In the genomic region with DNA sequence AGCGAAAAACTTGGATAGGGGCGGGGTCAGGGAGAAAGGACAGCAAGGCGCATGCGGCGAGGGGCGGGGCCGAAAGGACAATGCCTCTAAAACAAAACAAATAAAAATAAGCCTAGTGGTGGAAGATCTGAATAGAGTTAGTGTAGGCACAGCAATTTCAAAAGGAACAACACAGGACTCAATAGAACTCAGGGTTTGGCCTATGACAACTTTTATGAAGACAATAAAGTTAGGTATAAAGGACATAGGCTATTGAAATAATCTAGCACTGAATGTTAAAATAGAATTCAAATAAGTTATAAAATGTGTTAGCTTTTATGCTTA, we compare ENCODE assay signal across 8 mouse cellular contexts. TPM values are rescaled to one million over a fixed set of nuclear protein-coding genes. Genes with fewer than 3 reads are reported as not detected.
A peak's percentile ranks its signal among the peaks of the same experiment; 100 is the strongest.
DNase-seq lines count a peak whose midpoint lies in the region; ATAC-seq and TF ChIP-seq lines count a peak whose summit lies in the region.

No protein-coding gene starts in this region.

- 0 out of 2 replicates have a peak, but pooled peaks cover 3% of the 10 kb centered on the region for H3K9me3 ChIP-seq in heart, embryonic 12.5 days (replicated peaks)
- H3K9me3 ChIP-seq in hindbrain, postnatal 0 days (ENCODE audit: low read length) = no peaks in the 10 kb centered on the region
- H3K9me3 ChIP-seq in midbrain, embryonic 10.5 days (replicated peaks) = no peaks in the 10 kb centered on the region

- peaks cover 43% of the 10 kb centered on the region for H3K36me3 ChIP-seq in heart, embryonic 12.5 days
- peaks cover 36% of the 10 kb centered on the region for H3K36me3 ChIP-seq in hindbrain, postnatal 0 days (ENCODE audit: insufficient read depth, low read length)
- H3K36me3 ChIP-seq in midbrain, embryonic 10.5 days = peaks cover 53% of the 10 kb centered on the region

- H3K27me3 ChIP-seq in heart, embryonic 12.5 days (replicated peaks) = no peaks in the 10 kb centered on the region
- H3K27me3 ChIP-seq in hindbrain, postnatal 0 days (ENCODE audit: insufficient read depth, low read length) = no peaks in the 10 kb centered on the region
- H3K27me3 ChIP-seq in midbrain, embryonic 10.5 days (ENCODE audit: low read depth, poor library complexity, severe bottlenecking) = no peaks in the 10 kb centered on the region

- 1% methylated on average over 7 of the region's 7 CpGs for WGBS in heart, embryonic 12.5 days
- WGBS in hindbrain, postnatal 0 days = 2% methylated on average over 7 of the region's 7 CpGs
- 0% methylated on average over 7 of the region's 7 CpGs for WGBS in midbrain, embryonic 10.5 days

- peak overlapping the region; percentile 96; the same call in 1 of the 2 replicates for H3K27ac ChIP-seq in heart, embryonic 12.5 days (ENCODE audit: poor library complexity, severe bottlenecking)
- peak overlapping the region; percentile 98; the same call in 1 of the 2 replicates for H3K27ac ChIP-seq in hindbrain, postnatal 0 days
- H3K27ac ChIP-seq in midbrain, embryonic 10.5 days (replicated peaks) = peak overlapping the region; percentile 97

- H3K4me1 ChIP-seq in heart, embryonic 12.5 days (replicated peaks) = peaks cover 14% of the 10 kb centered on the region
- peaks cover 6% of the 10 kb centered on the region for H3K4me1 ChIP-seq in hindbrain, postnatal 0 days (ENCODE audit: insufficient read depth, low read length)
- H3K4me1 ChIP-seq in midbrain, embryonic 10.5 days = peaks cover 22% of the 10 kb centered on the region

- ATAC-seq in heart, embryonic 12.5 days (ENCODE audit: insufficient number of reproducible peaks, low FRiP score) = no peak
- no peak for ATAC-seq in hindbrain, postnatal 0 days

- H3K4me3 ChIP-seq in heart, embryonic 12.5 days = peak overlapping the region; percentile 69
- peak overlapping the region; percentile 76 for H3K4me3 ChIP-seq in hindbrain, postnatal 0 days (ENCODE audit: low read length)
- peak overlapping the region; percentile 92 for H3K4me3 ChIP-seq in midbrain, embryonic 10.5 days

- H3K9ac ChIP-seq in heart, embryonic 12.5 days = no peak overlapping the region
- H3K9ac ChIP-seq in hindbrain, postnatal 0 days (replicated peaks; ENCODE audit: low read length) = peak overlapping the region; percentile 86; the same call in 1 of the 2 replicates

- peak; percentile 26 for TF ChIP-seq CTCF in hindbrain, postnatal 0 days (IDR thresholded peaks at IDR 0.05; ENCODE audit: low read depth)

- peak overlapping the region; percentile 94 for H3K4me2 ChIP-seq in heart, embryonic 12.5 days
- H3K4me2 ChIP-seq in hindbrain, postnatal 0 days (ENCODE audit: low read depth, low read length) = peak overlapping the region; percentile 79

- no peak for DNase-seq in heart, postnatal 25 days (ENCODE audit: low spot score)
- DNase-seq in T-cell, adult 2 months (ENCODE audit: low spot score) = peak; percentile 95
- no peak for DNase-seq in hindbrain, postnatal 0 days (ENCODE audit: low spot score)
- no peak for DNase-seq in midbrain, embryonic 10.5 days (ENCODE audit: low spot score)
- DNase-seq in c-Kit-positive CD71-positive TER-119-positive erythroid progenitor cells, embryonic 14.5 days (ENCODE audit: low spot score) = no peak
- no peak for DNase-seq in thymus, postnatal 4 days
- DNase-seq in adrenal gland, adult 2 months = no peak

- intact Hi-C loops in heart, postnatal 25 days (cut with DNase I) = no loop called here

RNA-seq across cellular contexts. Expression of a gene that starts 0.3 kb away (rescaled TPM):
- polyA plus RNA-seq in heart, embryonic 12.5 days (2016; fragmentation: Nextera tagmentation; extraction: Ambion mirVana) = 25.1 and 25.4 TPM in 2 replicates
- total RNA-seq in heart, postnatal 25 days (2021) = 10 to 100 TPM; 27.6 to 31.0 TPM
- 77.1 and 90.3 TPM in 2 replicates for total RNA-seq in hindbrain, postnatal 0 days (2014; rRNA removed)
- polyA plus RNA-seq in hindbrain, postnatal 0 days (2015; fragmentation: Nextera tagmentation; extraction: Ambion mirVana) = 55.9 and 61.6 TPM in 2 replicates
- polyA plus RNA-seq in midbrain, embryonic 10.5 days (2016; fragmentation: Nextera tagmentation; extraction: Ambion mirVana) = 30.0 and 36.2 TPM in 2 replicates
- 10 to 100 TPM; 57.4 to 61.6 TPM for total RNA-seq in adrenal gland, adult 2 months (2021)
- 115 and 125 TPM in 2 replicates for polyA plus RNA-seq in adrenal gland, adult 2 months (2012; rRNA removed)

RNA-seq across cellular contexts. Expression of a gene that starts 1.6 kb away (rescaled TPM):
- polyA plus RNA-seq in heart, embryonic 12.5 days (2016; fragmentation: Nextera tagmentation; extraction: Ambion mirVana) = 2.3 and 2.6 TPM in 2 replicates
- 1 to 10 TPM; 2.7 to 3.1 TPM for total RNA-seq in heart, postnatal 25 days (2021)
- total RNA-seq in hindbrain, postnatal 0 days (2014; rRNA removed) = 6.1 and 7.2 TPM in 2 replicates
- polyA plus RNA-seq in hindbrain, postnatal 0 days (2015; fragmentation: Nextera tagmentation; extraction: Ambion mirVana) = 14.3 and 14.5 TPM in 2 replicates
- polyA plus RNA-seq in midbrain, embryonic 10.5 days (2016; fragmentation: Nextera tagmentation; extraction: Ambion mirVana) = 6.0 and 7.9 TPM in 2 replicates
- total RNA-seq in adrenal gland, adult 2 months (2021) = 1 to 10 TPM; 5.7 to 6.5 TPM
- 0.04 TPM in 2 replicates for polyA plus RNA-seq in adrenal gland, adult 2 months (2012; rRNA removed)

RNA-seq across cellular contexts. Expression of a gene that starts 8.5 kb away (rescaled TPM):
- polyA plus RNA-seq in heart, embryonic 12.5 days (2016; fragmentation: Nextera tagmentation; extraction: Ambion mirVana) = 0.63 and 0.73 TPM in 2 replicates
- total RNA-seq in heart, postnatal 25 days (2021) = not detected
- total RNA-seq in hindbrain, postnatal 0 days (2014; rRNA removed) = 14.4 and 22.8 TPM in 2 replicates
- 8.6 and 8.7 TPM in 2 replicates for polyA plus RNA-seq in hindbrain, postnatal 0 days (2015; fragmentation: Nextera tagmentation; extraction: Ambion mirVana)
- 1.1 and 1.8 TPM in 2 replicates for polyA plus RNA-seq in midbrain, embryonic 10.5 days (2016; fragmentation: Nextera tagmentation; extraction: Ambion mirVana)
- total RNA-seq in adrenal gland, adult 2 months (2021) = under 1 TPM; 0.09 to 0.10 TPM
- 0.02 and 0.19 TPM in 2 replicates for polyA plus RNA-seq in adrenal gland, adult 2 months (2012; rRNA removed)

RNA-seq across cellular contexts. Expression of a gene that starts 14.0 kb away (rescaled TPM):
- 0.46 and 0.55 TPM in 2 replicates for polyA plus RNA-seq in heart, embryonic 12.5 days (2016; fragmentation: Nextera tagmentation; extraction: Ambion mirVana)
- not detected for total RNA-seq in heart, postnatal 25 days (2021)
- total RNA-seq in hindbrain, postnatal 0 days (2014; rRNA removed) = 0.37 TPM in 1 of 2 replicates, not detected in the other
- 0.30 and 0.33 TPM in 2 replicates for polyA plus RNA-seq in hindbrain, postnatal 0 days (2015; fragmentation: Nextera tagmentation; extraction: Ambion mirVana)
- polyA plus RNA-seq in midbrain, embryonic 10.5 days (2016; fragmentation: Nextera tagmentation; extraction: Ambion mirVana) = 1.3 and 2.6 TPM in 2 replicates
- under 1 TPM; 0.14 to 0.66 TPM for total RNA-seq in adrenal gland, adult 2 months (2021)
- not detected in 2 replicates for polyA plus RNA-seq in adrenal gland, adult 2 months (2012; rRNA removed)

RNA-seq across cellular contexts. Expression of a gene that starts 27.4 kb away (rescaled TPM):
- polyA plus RNA-seq in heart, embryonic 12.5 days (2016; fragmentation: Nextera tagmentation; extraction: Ambion mirVana) = 33.0 and 34.9 TPM in 2 replicates
- 10 to 100 TPM; 14.8 to 17.1 TPM for total RNA-seq in heart, postnatal 25 days (2021)
- total RNA-seq in hindbrain, postnatal 0 days (2014; rRNA removed) = 49.5 and 66.3 TPM in 2 replicates
- 52.3 and 55.8 TPM in 2 replicates for polyA plus RNA-seq in hindbrain, postnatal 0 days (2015; fragmentation: Nextera tagmentation; extraction: Ambion mirVana)
- 53.4 and 62.2 TPM in 2 replicates for polyA plus RNA-seq in midbrain, embryonic 10.5 days (2016; fragmentation: Nextera tagmentation; extraction: Ambion mirVana)
- 10 to 100 TPM; 21.5 to 30.0 TPM for total RNA-seq in adrenal gland, adult 2 months (2021)
- polyA plus RNA-seq in adrenal gland, adult 2 months (2012; rRNA removed) = 55.5 and 55.8 TPM in 2 replicates
